Mouse (Mus musculus) gastrocnemius, postnatal 10 days (tissue): ENCODE measurements at regions not wholly inside any gene's neighbourhood (a gene's known extent, or its start where the extent isn't known, plus 50 kb on each side); places are given as distances from the start of the nearest gene placed in this dataset.
A peak's percentile ranks its signal among the peaks of the same experiment; 100 is the strongest.

ENCODE experiments used
- DNase-seq: peaks from one replicate; pipeline ENCODE4 v3.0.0; 2021; ENCODE audit warnings: mixed read lengths

DNA sequence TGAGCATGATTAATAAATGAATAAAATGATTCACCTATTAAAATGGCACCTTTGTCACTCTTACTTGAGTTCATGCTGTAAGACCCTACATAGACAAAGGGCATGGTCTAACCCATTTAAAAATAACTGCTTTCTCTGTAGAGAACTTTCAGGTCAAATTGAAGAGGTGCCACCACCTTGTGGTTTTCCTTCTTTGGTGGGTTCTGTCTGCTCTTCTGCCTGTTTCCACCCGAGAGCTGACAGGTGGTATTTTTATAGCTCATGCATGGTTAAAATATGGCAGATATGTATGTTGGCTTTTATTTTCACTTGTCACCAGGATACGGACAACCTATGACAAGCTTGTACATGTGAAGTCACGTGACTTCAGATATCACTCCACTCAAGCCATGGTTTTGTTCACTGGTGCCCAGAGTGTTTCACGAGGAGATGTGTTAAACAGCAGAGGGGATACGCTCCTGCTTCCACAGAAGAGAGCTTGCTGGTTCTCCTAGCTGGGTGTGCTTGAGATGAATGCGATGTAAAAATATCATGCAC, 794.3 kb upstream of the Car8 start:
- no peak for DNase-seq

DNA sequence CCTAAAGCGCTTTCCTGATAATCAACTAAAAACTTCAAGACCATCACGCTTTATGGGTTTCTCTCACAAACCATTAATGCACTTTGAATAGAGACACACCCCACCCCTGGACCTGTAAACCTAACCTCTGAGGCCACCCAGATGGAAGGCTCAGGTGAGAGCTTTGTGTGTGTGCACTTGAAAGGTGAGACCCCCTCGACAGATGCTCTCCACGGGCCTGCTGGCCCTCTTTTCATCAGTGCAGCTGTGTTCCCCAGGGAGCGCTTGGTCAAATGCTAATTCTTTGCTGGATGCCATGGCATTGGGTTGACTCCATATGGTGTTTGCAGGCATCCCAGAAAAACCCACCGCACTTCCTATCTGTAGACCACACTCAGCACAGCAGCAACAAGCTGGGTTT, 792.8 kb upstream of the Car8 start:
- DNase-seq, result no peak

- DNase-seq, result no peak
Measured at GRCm38 (mm10) chr4:9028946-9029345, 790.1 kb upstream of the Car8 start.

- DNase-seq, result no peak
Measured at GRCm38 (mm10) chr4:9028475-9028874, 789.6 kb upstream of the Car8 start.

DNA sequence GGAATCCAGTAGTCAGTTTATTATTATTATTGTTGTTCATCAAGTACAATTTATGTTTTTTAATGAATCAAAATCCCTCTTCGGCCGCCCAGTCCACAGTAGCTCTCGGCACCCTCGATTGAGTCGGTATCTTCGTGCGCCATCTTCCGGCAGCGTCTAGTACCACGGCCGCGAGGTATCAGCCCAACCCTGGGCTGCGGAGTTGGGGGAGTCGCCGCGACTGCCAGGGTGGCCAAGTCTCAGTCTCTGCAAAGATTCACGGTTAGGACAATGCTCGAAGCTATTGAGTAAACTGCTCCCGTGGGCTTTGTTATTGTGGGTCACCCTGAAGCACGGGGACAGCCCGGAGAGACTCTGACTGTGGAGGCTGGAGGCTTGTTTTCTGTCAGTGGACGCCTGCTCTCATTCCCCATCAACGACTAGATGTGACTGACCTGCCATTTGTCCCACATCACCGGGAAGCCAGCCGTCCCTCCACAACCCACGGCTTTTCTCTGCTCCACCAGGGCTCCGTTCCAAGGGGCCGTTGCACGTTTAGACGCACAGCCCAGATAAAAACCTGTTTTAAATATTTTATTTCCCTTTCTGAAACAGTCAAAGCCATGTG, 789.1 kb upstream of the Car8 start:
- DNase-seq, result peak; percentile 92

GRCm38 (mm10) chr4:9027383-9027782, 788.5 kb upstream of the Car8 start:
- no peak for DNase-seq

GRCm38 (mm10) chr4:9026841-9027240, 788.0 kb upstream of the Car8 start:
- no peak for DNase-seq

- no peak for DNase-seq
Measured at GRCm38 (mm10) chr4:9025821-9026470, 787.1 kb upstream of the Car8 start.

DNA sequence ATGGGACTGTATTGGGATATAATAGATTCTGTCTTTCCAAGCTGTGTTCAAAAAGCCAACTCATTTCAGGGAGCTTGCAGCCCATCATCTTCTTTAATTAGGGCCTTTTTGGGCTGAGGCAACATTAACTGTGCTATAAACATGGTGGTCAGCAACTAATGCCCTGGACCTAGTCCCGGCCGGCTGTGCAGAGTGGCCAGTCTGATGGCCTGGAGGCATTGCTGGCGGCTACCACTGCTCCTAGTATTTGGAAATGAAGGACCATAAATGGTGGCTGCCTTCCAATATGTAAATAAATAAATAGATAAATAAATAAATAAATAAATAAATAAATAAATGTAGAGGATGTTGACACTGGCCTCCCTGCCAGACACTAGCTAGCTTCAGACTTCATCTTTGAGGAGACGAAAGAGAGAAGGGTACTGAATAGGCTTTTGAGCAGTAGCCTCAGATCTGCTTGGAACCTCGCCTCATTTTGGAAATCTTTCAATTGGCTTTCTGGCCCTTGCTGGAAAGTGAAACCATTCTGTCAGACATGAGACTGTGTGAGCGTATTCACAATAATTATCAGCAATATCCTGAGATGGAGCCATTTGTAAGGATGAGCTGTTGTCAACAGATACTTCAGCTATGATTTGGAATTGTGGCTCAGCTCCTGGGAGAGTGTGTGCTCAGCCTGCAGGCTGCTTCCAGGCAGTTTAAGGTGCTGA, 785.5 kb upstream of the Car8 start:
- DNase-seq, result no peak

- no peak for DNase-seq
Measured at GRCm38 (mm10) chr4:9019241-9020110, 780.6 kb upstream of the Car8 start.

GRCm38 (mm10) chr4:9018236-9018635, 779.4 kb upstream of the Car8 start:
- DNase-seq, result no peak

DNA sequence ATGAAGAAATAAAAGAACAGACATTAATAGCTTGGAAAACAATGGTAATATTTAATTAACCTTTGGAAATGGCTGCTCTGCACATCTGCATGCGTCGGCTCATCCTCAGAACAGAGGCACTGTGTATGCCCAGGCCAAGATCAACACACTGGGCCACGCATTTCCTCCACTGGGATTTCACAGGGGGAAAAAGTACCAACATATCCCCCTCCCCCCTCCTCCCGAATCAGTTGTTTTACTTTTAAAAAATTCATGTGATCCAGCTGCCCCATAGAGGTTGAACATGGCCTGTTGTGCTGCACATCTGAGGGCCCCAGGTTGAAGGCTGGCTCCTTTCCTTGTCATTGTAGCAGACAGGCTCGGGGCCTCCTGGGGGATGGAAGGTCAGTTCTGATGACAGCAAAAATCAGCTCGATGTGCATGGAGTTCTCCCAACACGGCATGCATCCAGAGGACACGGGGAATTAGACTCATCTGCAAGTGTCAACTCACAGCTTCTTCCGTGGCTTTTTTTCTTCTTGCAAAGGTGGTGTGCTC, 777.7 kb upstream of the Car8 start:
- DNase-seq, result no peak

- no peak for DNase-seq
Measured at GRCm38 (mm10) chr4:9015528-9016503, 777.0 kb upstream of the Car8 start.

DNA sequence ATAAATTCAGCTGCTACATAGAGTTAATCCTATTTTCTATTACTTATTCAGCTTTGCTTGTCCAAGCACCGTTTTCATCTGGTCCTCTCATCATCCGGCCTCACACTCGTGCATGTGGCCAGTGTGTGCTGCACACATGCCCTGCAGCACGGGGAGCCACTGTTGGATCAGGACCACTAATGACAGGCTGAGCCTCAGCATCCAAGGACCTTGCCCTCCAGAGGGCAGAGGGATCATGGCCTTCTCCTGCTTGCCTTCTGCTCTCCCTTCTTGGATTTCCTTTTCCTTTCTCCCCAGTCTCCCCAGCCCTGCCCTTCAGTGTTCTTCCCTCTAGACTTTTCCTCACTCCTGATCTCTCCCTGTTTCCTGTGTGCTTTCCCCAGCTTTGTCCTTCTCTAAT, 776.1 kb upstream of the Car8 start:
- DNase-seq, result no peak

DNA sequence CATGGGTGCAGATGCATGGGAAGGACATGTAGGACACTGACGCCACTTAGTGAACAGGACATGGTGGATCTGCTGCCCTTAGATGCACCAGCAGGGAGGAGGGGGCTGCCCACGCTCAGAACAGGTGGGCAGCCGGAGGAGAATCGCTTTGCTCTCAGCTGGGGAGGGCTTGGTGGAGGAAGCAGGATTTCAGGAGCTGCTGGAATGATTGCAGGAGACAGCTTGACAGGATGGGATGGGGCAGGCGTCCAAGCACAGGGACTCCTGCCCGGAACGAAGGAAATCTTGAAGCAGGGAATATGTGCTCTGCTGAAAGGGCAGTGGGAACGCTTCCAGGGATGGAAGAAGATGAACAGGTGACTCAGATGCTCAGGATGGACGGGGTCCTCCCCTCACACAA, 773.9 kb upstream of the Car8 start:
- no peak for DNase-seq

- DNase-seq, result no peak
Measured at GRCm38 (mm10) chr4:9011952-9012351, 773.1 kb upstream of the Car8 start.

GRCm38 (mm10) chr4:9011129-9011518, 772.3 kb upstream of the Car8 start:
- no peak for DNase-seq

DNA sequence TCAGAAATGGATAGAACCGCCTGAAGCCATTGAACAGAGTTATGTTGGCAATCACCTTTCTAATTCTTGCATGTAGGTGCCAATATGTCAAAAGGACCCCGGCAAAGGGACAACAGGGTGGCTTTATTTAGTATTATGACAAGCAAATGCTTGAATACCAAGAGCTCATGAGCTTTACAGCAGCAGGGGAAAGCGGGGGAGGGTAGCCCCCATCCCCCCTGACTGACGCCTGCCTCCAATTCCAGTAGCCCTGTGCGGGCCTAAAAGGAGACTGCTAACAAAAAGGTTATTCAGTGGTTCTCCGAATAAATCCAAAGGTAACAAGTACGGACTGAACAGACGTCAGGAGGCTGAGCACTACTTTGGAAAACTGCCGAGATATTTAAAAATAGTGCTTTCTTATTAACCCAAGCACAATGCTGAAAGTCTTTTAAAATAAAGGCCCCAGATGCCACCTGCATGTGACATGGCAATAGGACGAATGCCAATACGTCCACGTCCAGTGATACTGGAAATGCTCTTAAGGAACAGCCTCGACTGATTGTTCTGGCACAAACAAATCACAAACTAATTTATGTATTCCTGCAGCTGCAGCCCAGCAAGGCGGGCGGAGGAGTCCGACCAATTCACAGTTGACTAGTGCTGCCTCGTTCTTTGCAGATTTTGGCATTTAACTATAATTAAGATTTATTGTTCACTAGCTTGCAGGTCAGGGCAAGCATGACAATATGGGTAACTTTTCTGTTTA, 771.7 kb upstream of the Car8 start:
- DNase-seq, result no peak

- DNase-seq, result no peak
Measured at GRCm38 (mm10) chr4:9009656-9010055, 770.8 kb upstream of the Car8 start.

- DNase-seq, result no peak
Measured at GRCm38 (mm10) chr4:9005938-9006626, 767.2 kb upstream of the Car8 start.
